Mouse (Mus musculus): ENCODE results near the gene Gm5901.
A peak's percentile ranks its signal among the peaks of the same experiment; 100 is the strongest.
"Not testable (repeated sequence)": the region's sequence is repeated elsewhere in the genome, so short reads cannot be mapped to it uniquely, and the experiment has no call there.

Gene Gm5901

DNA sequence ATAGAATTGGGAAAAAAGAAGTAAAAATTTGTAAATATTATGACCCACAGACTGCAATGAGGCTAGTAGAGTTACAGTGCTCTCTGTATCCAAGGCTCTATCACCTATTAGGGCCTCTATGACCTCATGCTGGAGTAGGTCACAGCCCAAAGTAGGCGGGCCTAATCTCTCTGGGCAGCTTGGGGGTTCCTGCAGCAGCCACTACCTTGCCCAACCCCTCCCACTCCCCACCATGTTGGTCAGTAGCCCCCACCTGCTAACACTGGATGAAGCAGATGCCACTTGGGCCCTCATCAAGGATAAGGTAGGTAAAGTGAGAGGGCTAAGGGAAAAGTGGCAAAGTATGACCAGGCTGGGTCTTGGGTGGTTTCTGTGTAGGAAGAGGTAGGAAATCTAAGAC is at the start of gene Gm5901:
Gene Gm5901, plus strand, starts transcription at position 173 of the 400 bp plus-strand sequence.
- no peak for ATAC-seq (ENCODE audit: low TSS enrichment)

DNA sequence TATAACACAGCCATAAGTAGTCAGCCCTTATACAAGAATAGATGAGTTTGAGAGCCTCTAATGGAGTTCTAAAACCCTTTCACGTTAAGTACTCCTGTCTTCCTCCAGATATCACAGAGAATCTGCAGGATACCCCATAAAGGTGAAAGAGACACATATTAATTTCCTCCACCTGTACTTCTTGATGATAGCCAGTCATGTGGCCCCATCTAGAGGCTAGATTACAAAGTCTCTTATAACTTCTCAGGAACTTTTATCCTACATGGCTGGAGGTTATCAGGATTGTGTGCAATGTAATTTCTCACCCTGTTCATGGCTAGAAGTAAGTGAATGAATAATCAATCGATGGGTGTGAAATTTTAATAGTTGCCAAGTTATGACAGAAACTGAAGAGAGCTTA is 49.5 kb upstream of the Gm5901 start:
- ATAC-seq (ENCODE audit: low TSS enrichment), result no peak

DNA sequence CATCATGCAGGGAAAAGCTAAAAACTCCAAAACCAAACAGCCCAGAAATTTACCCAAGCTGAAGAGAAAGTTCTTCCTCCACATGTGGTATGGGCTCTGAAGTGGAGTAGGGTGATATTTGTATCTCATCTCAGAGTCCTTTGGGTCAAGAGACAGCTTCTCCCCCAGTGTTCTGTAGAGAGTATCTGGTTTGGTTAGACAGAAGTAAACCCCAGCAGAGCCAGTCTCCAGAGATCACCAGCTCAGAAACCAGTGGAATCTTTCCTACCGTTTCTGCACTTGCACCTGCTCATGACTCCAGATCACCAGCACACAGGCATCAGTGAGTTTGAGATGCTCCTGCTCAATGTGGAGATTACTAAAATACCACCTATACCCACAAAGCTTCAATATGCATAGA is 40.8 kb upstream of the Gm5901 start, which contains the start of gene Olfr690:
Gene Olfr690, minus strand, starts transcription at position 101 of the 400 bp plus-strand sequence.
- ATAC-seq (ENCODE audit: low TSS enrichment), result no peak

DNA sequence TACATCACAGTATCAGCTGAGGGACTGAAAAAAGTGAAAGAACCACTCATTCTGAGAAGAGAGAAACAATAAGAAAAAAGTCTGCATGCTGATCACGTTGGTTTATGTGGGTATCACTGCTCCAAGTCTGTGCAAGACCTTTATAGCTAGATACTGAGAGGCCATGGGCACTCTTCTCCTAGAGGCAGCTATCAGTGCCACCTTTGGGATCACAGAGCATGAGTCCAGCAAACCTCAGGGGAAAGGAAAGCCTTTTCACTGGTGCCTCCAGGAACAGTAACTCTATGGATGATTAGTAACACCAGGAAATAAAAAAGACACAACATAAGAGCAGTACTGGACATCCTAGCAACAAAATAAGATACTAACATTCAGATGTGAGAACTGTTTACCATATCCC is 32.7 kb upstream of the Gm5901 start, which contains the start of gene Olfr691:
Gene Olfr691, minus strand, starts transcription at position 101 of the 400 bp plus-strand sequence.
- ATAC-seq (ENCODE audit: low TSS enrichment), result no peak

DNA sequence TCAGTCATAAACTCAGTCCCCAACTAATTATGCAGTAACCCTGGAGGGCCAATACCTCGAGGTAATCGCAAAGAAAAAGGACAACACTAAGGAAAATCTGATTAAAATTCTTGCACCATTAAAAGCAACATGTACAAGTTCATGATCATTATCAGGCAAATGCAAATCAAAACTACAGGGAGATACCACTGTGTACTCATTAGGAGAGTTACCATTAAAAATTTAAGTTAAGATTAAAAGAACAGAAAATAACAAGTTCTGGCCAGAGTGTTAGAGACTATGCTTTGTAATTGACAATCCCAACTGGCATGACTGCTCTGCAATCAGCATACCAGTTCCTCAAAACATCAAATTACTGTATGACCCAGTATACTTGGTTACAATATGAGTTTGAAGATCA is 32.1 kb upstream of the Gm5901 start:
- ATAC-seq (ENCODE audit: low TSS enrichment), result no peak

DNA sequence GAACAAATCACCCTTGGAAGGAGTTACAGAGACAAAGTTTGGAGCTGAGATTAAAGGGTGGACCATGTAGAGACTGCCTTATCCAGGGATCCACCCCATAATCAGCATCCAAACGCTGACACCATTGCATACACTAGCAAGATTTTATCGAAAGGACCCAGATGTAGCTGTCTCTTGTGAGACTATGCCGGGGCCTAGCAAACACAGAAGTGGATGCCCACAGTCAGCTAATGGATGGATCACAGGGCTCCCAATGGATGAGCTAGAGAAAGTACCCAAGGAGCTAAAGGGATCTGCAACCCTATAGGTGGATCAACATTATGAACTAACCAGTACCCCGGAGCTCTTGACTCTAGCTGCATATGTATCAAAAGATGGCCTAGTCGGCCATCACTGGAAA is 18.8 kb upstream of the Gm5901 start:
- not testable (repeated sequence) for ATAC-seq (ENCODE audit: low TSS enrichment)

DNA sequence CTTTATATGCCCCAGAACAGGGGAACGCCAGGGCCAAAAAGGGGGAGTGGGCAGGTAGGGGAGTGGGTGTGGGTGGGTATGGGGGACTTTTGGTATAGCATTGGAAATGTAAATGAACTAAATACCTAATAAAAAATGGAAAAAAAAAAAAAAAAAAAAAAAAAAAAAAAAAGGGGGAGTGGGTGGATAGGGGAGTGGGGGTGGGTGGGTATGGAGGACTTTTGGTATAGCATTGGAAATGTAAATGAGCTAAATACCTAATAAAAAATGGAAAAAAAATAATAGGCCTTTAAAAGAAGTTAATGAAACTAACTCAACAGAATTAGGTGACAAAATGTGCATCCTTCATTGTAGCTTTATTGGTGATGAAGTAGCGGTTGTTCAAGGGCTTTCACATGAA is 18.4 kb upstream of the Gm5901 start:
- not testable (repeated sequence) for ATAC-seq (ENCODE audit: low TSS enrichment)

DNA sequence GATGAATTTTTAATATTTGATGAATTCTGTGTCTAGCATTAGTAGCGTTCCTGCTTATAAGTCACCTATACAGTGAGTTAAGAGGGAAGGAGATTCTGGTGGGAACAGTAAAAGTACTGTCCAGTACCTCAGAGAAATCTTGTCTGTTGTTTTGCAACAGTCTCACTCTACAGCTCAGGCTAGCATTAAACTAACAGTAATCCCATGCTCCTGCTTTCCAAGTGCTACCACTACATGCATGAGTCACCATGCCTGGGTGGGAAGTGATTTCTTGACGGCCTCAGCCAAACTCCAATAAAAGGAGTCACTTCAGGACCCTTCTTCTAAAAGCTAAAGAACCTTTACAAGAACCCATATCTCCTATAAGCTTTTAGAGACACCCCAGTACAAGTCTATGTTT is 13.1 kb upstream of the Gm5901 start:
- ATAC-seq (ENCODE audit: low TSS enrichment), result peak; percentile 62; the same call in 1 of the 2 replicates

DNA sequence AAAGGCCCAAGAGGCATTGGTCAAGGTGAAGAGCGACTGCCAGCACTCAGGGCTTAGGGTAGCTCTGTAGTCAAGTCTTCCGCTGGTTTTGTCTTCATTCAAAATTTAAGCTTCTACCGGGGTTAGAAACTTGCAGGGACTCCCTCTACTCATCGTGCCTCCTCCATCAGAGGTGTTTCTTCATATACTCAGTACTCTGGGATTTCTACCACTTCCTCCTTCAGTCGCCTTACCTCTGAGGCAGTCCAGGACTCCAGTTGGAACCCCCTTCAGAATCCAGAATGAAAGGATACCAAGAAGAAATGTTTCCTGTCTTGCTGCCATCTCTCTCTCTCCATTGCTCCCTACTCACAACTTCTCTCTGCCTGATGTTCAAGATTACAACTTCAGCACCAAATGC is 7.6 kb upstream of the Gm5901 start:
- no peak for ATAC-seq (ENCODE audit: low TSS enrichment)

DNA sequence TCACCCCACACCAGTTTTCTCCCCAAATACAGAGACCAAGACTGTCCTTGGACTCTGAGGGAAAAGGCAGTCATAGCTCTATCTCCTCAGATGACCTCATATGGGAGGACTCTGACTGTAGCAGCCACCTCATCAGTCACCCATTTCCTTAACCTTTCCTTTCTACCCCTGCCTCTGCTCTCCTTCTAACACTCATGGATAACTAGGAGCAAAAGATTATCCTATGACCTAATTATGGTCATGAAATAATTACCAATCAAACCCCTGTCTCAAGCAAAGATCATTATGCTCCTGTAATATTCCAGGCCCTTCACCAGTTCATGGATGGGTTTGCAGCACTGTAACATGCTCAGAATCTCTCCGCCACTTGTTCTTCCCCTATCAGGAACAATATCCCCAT is 6.9 kb upstream of the Gm5901 start, which contains the start of gene Olfr692:
Gene Olfr692, plus strand, starts transcription at position 301 of the 400 bp plus-strand sequence.
- ATAC-seq (ENCODE audit: low TSS enrichment), result no peak

DNA sequence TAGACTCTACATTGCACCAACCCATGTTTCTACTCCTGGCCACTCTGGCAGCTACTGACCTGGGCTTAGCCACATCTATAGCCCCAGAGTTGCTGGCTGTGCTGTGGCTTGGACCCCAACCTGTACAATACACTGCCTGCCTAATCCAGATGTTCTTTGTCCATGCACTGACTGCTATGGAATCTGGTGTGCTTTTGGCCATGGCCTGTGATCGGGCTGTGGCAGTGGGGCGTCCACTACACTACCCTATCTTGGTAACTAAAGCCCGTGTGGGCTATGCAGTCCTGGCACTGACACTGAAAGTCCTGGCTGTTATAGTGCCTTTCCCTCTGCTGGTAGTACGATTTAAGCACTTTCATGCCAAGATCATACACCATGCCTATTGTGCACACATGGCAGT is 6.3 kb upstream of the Gm5901 start:
- ATAC-seq (ENCODE audit: low TSS enrichment), result no peak

DNA sequence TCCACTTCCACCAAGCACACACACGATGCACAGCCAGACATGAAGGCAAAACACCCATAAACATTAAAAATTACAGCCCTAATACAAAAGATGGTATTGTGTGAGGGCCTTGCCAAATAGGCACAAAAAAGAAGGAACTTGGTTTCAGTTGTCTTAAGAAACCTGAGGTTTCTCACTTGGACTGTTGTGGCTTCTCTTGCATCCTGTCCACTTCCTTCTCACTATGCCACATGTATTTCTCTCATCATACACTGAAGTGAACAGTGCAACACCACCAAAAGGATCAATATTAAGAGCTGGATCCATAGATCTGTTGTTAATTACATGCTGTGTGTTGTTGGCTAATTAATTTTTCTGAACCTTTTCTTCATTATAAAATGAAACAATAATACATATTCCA is 1.9 kb upstream of the Gm5901 start:
- ATAC-seq (ENCODE audit: low TSS enrichment), result no peak

DNA sequence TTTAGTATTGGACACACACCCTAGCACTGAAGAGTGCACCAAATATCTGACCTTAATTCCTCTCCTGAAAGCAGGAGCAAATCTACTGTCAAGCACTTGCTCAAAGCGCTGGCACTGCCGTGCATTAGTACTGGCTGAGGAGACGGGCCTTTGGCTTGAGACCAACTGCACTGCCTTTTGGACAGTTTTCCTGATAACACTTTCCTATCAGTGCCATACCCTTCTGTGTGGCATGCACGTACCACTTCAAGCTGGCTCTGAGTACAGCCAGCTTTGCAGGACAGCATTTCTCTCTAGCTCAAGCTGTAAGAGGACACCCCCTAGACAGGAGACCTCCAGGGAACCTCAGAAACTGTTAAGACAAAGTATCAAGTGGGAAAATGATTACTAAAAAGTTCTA is 1.3 kb upstream of the Gm5901 start:
- ATAC-seq (ENCODE audit: low TSS enrichment), result no peak

DNA sequence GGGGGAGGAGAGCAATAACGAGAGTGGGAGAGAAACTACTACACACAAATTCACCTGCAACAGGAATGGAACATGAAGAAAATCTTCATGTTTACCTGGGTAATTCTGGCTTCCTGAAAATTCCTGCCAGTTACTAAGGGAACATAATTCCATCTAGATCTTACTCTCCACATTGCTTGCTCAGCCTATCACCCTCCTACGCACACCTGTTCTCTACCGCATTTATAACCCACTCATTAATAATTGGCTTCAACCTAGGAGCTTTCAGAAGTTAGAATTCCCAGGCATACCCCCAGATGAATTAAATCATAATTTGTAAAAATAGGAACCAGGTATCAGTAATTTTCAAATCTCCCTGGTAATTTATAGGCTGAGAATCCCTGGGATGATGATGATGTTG is 862 bp upstream of the Gm5901 start:
- ATAC-seq (ENCODE audit: low TSS enrichment), result no peak

DNA sequence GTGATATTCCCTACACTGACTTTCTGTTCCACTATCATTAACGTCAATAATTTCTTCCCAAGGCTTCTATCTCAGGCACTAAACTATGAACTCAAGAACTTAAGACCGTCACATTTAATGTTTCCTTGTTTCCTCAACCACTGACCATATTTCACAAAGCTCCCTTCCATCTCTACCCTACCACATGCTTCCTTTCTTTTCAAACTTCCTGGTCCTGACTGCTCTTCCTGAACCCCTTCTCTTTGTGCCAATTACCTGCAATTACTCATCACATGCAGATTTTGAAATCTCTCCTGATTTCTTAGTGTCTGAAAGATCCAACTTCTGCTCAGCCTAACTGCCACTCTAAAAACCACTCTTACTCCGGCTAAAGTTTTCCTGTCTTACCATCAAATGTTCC is 5.5 kb downstream of the Gm5901 start:
- ATAC-seq (ENCODE audit: low TSS enrichment), result no peak

DNA sequence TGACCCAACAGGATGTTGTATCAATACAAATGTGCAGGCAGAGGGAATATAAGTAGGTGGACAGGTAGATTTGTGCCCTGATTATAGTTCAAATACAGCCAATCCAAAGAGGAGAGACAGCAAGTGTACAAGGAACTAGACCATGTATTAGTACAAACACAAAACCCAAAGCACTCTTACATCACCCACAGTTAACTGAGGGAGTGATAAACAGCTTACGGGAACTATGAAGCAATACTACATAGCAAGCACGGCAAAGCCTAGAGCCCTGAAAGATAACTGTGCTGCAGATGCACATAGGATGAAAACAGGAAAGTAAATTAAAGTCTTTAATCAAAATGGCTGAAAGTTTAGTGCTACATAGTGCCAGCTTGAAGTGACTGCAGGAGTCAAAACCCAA is 12.9 kb downstream of the Gm5901 start:
- ATAC-seq (ENCODE audit: low TSS enrichment), result no peak

DNA sequence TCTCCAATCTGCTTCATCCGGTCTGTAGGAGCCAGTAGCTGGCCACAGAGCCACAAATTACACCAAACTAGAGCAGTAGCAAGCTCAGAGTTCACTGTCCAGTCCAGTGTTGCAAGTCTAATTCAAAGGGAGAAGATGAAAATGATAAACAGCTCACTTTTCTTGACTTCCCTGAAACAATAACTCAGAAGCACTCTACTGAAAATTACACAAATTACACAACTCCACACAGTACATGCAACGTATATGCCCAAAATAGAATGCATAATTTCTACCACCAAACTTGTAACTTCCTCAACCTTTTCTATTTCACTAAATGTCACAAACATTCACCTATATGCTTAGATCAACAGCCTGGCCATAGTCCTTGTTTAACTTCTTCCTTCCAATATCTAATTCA is 15.4 kb downstream of the Gm5901 start:
- no peak for ATAC-seq (ENCODE audit: low TSS enrichment)

DNA sequence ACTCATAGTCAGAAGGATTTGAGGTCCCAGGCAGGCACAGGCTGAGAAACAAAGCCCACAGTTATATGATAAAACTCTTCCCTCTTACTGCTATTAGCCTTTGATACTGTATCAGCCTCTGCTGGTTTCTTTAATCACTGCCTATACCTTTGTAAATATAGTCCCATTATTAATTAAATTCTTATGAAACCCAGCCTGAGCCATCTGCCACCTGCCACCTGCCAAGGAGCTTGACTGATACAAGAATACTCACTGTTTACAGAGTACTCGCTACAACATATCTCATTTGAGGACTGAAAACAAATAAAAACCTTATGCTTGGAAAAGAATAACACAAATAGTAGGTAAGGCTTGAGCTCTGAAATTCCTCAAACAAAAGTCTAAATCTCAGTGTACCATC is 19.8 kb downstream of the Gm5901 start:
- no peak for ATAC-seq (ENCODE audit: low TSS enrichment)

DNA sequence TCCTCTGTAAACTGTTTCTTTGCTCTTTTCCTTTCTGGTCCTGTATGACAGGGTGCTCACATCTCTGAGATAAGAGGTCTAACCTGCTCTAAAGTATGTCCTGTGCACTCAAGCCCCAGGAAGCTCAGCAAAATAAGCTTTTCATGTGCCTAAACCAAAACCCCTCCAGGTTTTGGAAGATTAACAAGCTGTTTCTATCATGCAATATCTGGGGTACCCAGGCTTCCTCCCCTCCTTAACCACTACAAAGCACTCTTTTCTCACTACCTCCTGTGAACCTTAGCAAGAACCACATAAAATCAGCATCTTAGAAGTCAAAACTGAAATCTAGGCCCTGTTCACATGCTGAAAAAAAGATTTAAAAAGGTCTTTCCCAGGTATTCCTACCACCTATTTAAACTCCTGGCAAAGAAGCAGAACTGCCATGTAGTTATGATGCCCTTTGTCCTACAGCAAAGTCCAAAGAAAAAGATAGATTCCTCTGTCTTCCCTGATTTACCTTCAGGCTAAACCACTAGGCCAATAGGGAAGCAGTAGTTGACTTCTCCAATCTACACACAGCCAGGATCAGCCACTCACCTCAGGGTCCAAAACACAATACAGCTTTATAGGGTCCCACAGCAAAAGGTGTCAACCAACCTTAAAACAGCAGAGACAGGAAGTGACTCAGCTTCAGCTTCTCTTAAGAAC is 20.4 kb downstream of the Gm5901 start:
- no peak for ATAC-seq (ENCODE audit: low TSS enrichment)

DNA sequence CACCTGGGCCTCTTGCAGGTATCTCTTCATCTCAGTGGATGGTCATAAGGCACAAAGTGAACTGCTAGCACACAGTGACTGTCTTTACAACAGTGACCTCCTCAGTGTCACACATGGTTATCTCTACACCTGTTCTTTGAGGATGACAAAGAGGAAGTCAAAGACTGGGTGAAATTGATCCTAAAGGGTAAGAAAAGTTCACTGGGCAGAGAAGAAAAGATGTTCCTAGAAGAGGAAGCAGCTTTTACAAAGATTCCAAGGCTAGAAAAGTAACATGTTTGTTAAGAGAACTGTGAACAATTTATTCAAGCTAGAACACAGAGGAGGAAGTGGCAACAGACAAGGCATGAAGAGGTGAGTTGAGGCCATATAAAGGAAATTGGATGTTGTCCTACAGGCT is 21.3 kb downstream of the Gm5901 start:
- ATAC-seq (ENCODE audit: low TSS enrichment), result no peak

DNA sequence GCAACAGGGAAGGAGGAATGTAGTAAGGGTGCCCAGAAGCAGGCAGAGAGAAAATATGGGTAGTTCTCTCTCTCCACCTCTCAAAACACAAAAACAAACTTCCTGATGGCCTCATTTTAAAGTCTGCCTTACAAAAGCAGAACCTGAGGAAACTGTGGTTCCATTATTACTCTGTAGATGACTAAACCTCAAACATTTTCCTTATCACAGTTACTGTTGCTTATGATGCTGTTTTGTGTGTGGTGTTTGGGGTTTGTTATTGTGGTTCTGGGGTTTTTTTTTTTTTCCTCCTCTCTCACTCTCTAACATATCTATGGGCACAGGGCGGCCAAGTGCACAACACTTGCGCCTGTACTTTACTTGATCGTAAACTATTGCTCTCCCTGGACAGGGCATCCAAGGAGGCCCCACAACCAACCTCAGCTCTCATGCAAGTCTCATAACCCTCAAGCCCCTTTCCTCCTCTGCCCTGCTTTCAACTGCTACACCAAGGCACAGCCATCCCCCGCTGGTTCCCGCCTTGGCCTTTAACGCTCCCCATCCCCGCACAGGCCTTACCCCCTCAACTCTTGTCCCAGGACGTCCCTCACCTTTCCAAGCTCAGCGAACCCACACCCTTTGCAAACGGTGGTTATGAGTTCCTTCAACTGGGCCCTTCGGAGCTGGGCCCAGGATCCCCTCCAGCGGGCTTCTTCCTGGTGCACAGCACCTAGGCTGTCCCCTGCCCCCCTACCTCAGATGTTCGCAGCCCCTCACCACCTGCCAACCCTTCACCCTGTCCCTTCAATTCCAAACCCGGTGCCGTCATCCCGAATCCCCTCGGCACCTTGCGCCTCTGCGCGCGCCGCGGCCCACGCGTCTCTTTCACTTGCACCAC is 24.5 kb downstream of the Gm5901 start:
- no peak for ATAC-seq (ENCODE audit: low TSS enrichment)

DNA sequence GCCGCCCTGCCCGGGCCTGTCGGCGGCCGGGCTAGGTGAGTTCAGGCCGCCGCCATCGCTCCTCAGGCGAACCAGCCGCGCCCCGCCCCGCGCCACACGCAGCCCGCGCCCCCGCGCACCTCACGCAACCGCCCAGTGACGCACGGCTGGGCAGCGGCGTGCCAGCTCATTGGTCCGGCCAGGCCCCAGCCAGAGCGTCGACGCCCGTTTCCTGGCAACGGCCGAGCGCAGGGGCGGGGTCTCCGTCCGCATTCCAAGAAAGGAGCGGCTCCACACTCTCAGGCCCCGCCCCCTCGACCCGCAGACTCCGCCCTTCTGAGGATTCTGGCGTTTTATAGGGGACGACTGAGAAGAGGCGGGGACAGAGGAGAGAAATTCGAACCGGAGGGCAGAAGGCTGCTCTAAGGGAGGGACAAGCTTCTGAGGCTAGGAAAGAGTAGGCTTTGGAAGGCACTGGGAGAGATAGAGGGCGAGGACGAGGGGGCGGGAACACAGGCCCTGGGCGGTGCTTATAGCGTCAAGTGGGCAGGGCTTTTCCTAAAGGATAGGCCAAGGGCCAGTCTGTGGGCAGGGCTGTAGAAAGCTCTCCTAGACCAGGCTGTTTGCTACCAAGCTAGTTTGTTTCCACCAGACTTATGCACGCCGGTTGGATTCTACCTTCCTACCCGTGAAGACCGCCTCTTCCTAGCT is 25.2 kb downstream of the Gm5901 start, which contains the start of gene Fam160a2:
Gene Fam160a2, minus strand, starts transcription at position 120 of the 690 bp plus-strand sequence.
- peak; percentile 96 for ATAC-seq (ENCODE audit: low TSS enrichment)
